8 mouse cellular contexts compared by ENCODE assay signal in genomic region chr6:88065116-88065515, GRCm38 (mm10). TPM values are rescaled to one million over a fixed set of nuclear protein-coding genes. Genes with fewer than 3 reads are reported as not detected.
DNase-seq lines count a peak whose midpoint lies in the region; ATAC-seq and TF ChIP-seq lines count a peak whose summit lies in the region.

No protein-coding gene starts in this region.

- H3K27ac ChIP-seq in liver, embryonic 12.5 days = no peak overlapping the region
- peak overlapping the region; percentile 80 for H3K27ac ChIP-seq in heart, postnatal 0 days (ENCODE audit: low read depth)
- peak overlapping the region; percentile 65 for H3K27ac ChIP-seq in liver, embryonic 16.5 days (ENCODE audit: low read length)
- no peak overlapping the region; the same call in 1 of the 2 replicates for H3K27ac ChIP-seq in intestine, embryonic 16.5 days (ENCODE audit: low read length)

- no peak for ATAC-seq in liver, embryonic 12.5 days
- ATAC-seq in heart, postnatal 0 days (ENCODE audit: insufficient read depth, low read depth) = peak; percentile 24; the same call in 1 of the 2 replicates
- no peak for ATAC-seq in liver, embryonic 16.5 days (ENCODE audit: low read depth)
- ATAC-seq in intestine, embryonic 16.5 days = no peak

- no peak for TF ChIP-seq CTCF in heart, postnatal 0 days (IDR thresholded peaks at IDR 0.05; ENCODE audit: low read depth)

- no peaks in the 10 kb centered on the region for H3K4me1 ChIP-seq in liver, embryonic 12.5 days
- H3K4me1 ChIP-seq in heart, postnatal 0 days (ENCODE audit: control insufficient read depth, insufficient read depth) = peaks cover 6% of the 10 kb centered on the region; the same call in 1 of the 2 replicates
- peaks cover 9% of the 10 kb centered on the region for H3K4me1 ChIP-seq in liver, embryonic 16.5 days (ENCODE audit: control insufficient read depth, low read depth, low read length)
- no peaks in the 10 kb centered on the region for H3K4me1 ChIP-seq in intestine, embryonic 16.5 days (ENCODE audit: control insufficient read depth, insufficient read depth, low read length)

- no peak overlapping the region for H3K4me2 ChIP-seq in liver, embryonic 12.5 days
- no peak overlapping the region for H3K4me2 ChIP-seq in heart, postnatal 0 days (ENCODE audit: low read depth, low read length)
- no peak overlapping the region for H3K4me2 ChIP-seq in liver, embryonic 16.5 days (ENCODE audit: low read depth, low read length)
- no peak overlapping the region for H3K4me2 ChIP-seq in intestine, embryonic 16.5 days (ENCODE audit: low read depth, low read length)

- H3K4me3 ChIP-seq in liver, embryonic 12.5 days = no peak overlapping the region
- H3K4me3 ChIP-seq in heart, postnatal 0 days (ENCODE audit: low read depth, low read length) = no peak overlapping the region
- no peak overlapping the region for H3K4me3 ChIP-seq in liver, embryonic 16.5 days (ENCODE audit: low read depth, low read length)
- H3K4me3 ChIP-seq in intestine, embryonic 16.5 days (ENCODE audit: low read length) = no peak overlapping the region

- TF ChIP-seq EP300 in heart, postnatal 0 days (IDR thresholded peaks at IDR 0.05; ENCODE audit: low read depth) = no peak

- no peaks in the 10 kb centered on the region for H3K9me3 ChIP-seq in liver, embryonic 12.5 days (replicated peaks)
- H3K9me3 ChIP-seq in heart, postnatal 0 days (replicated peaks; ENCODE audit: control insufficient read depth, low read length) = no peaks in the 10 kb centered on the region
- no peaks in the 10 kb centered on the region for H3K9me3 ChIP-seq in liver, embryonic 16.5 days (replicated peaks; ENCODE audit: control insufficient read depth, low read length)
- H3K9me3 ChIP-seq in intestine, embryonic 16.5 days (ENCODE audit: control insufficient read depth, low read length) = no peaks in the 10 kb centered on the region

- no peaks in the 10 kb centered on the region for H3K36me3 ChIP-seq in liver, embryonic 12.5 days
- no peaks in the 10 kb centered on the region for H3K36me3 ChIP-seq in heart, postnatal 0 days (replicated peaks; ENCODE audit: control insufficient read depth, insufficient read depth, low read length)
- no peaks in the 10 kb centered on the region for H3K36me3 ChIP-seq in liver, embryonic 16.5 days (ENCODE audit: control insufficient read depth, insufficient read depth)
- no peaks in the 10 kb centered on the region for H3K36me3 ChIP-seq in intestine, embryonic 16.5 days (ENCODE audit: control insufficient read depth, insufficient read depth, low read length)

- whole genome bisulfite sequencing in liver, embryonic 12.5 days (ENCODE audit: insufficient replicate concordance) = 27% methylated on average over 4 of the region's 4 CpGs
- 22% methylated on average over 4 of the region's 4 CpGs for WGBS in heart, postnatal 0 days
- WGBS in liver, embryonic 16.5 days (ENCODE audit: insufficient replicate concordance) = 13% methylated on average over 4 of the region's 4 CpGs
- WGBS in intestine, embryonic 16.5 days = 45% methylated on average over 4 of the region's 4 CpGs

- H3K27me3 ChIP-seq in liver, embryonic 12.5 days (replicated peaks) = no peaks in the 10 kb centered on the region
- H3K27me3 ChIP-seq in heart, postnatal 0 days (ENCODE audit: control insufficient read depth, insufficient read depth, low read length) = no peaks in the 10 kb centered on the region
- no peaks in the 10 kb centered on the region for H3K27me3 ChIP-seq in liver, embryonic 16.5 days (ENCODE audit: control insufficient read depth, insufficient read depth, low read depth, low read length)
- no peaks in the 10 kb centered on the region for H3K27me3 ChIP-seq in intestine, embryonic 16.5 days (replicated peaks; ENCODE audit: control insufficient read depth, insufficient read depth, low read length)

- peak; percentile 19 for DNase-seq in liver
- DNase-seq in adrenal gland, postnatal 36 days = peak; percentile 59 to 73
- peak; percentile 45 for DNase-seq in heart, postnatal 0 days (ENCODE audit: low spot score)
- no peak for DNase-seq in thymus, postnatal 10 days (ENCODE audit: low spot score in 2 of 2)
- no peak for DNase-seq in cerebellum, postnatal 4 days (ENCODE audit: low spot score in 2 of 2)

- H3K9ac ChIP-seq in liver, embryonic 12.5 days = no peak overlapping the region
- no peak overlapping the region for H3K9ac ChIP-seq in heart, postnatal 0 days (replicated peaks; ENCODE audit: low read depth, low read length)
- no peak overlapping the region for H3K9ac ChIP-seq in liver, embryonic 16.5 days (ENCODE audit: low read depth, low read length)
- H3K9ac ChIP-seq in intestine, embryonic 16.5 days (ENCODE audit: low read depth, low read length) = no peak overlapping the region

RNA-seq across cellular contexts. Expression of gene Rpn1, which starts 19.2 kb away (rescaled TPM):
- 241 and 253 TPM in 2 replicates for polyA plus RNA-seq in liver, embryonic 12.5 days (2016; fragmentation: Nextera tagmentation; extraction: Ambion mirVana)
- 100 to 1,000 TPM; 255 to 268 TPM for total RNA-seq in adrenal gland, postnatal 36 days (2021)
- total RNA-seq in heart, postnatal 0 days (2014; rRNA removed; ENCODE audit: low replicate concordance) = 120 and 133 TPM in 2 replicates
- 99.0 and 104 TPM in 2 replicates for polyA plus RNA-seq in heart, postnatal 0 days (2015; fragmentation: Nextera tagmentation; extraction: Ambion mirVana)
- polyA plus RNA-seq in liver, embryonic 16.5 days (2015; fragmentation: Nextera tagmentation; extraction: Ambion mirVana) = 173 and 183 TPM in 2 replicates
- 453 and 462 TPM in 2 replicates for polyA plus RNA-seq in intestine, embryonic 16.5 days (2015; fragmentation: Nextera tagmentation; extraction: Ambion mirVana)

RNA-seq across cellular contexts. Expression of gene Rab7, which starts 20.0 kb away (rescaled TPM):
- polyA plus RNA-seq in liver, embryonic 12.5 days (2016; fragmentation: Nextera tagmentation; extraction: Ambion mirVana) = 134 and 135 TPM in 2 replicates
- total RNA-seq in adrenal gland, postnatal 36 days (2021) = 100 to 1,000 TPM; 311 to 361 TPM
- 62.7 and 90.1 TPM in 2 replicates for total RNA-seq in heart, postnatal 0 days (2014; rRNA removed; ENCODE audit: low replicate concordance)
- 193 and 196 TPM in 2 replicates for polyA plus RNA-seq in heart, postnatal 0 days (2015; fragmentation: Nextera tagmentation; extraction: Ambion mirVana)
- 112 and 113 TPM in 2 replicates for polyA plus RNA-seq in liver, embryonic 16.5 days (2015; fragmentation: Nextera tagmentation; extraction: Ambion mirVana)
- 286 and 289 TPM in 2 replicates for polyA plus RNA-seq in intestine, embryonic 16.5 days (2015; fragmentation: Nextera tagmentation; extraction: Ambion mirVana)

Comparison
In these comparisons a context has a peak if more than half of its experiments do, and no peak if none do; other contexts are left out.
1. H3K27ac ChIP-seq: peak in heart, postnatal 0 days (single experiment) and liver, embryonic 16.5 days (single experiment); none in liver, embryonic 12.5 days (single experiment) and intestine, embryonic 16.5 days (single experiment).
2. DNase-seq: peak in liver (single experiment), adrenal gland, postnatal 36 days (2 of 2) and heart, postnatal 0 days (single experiment); none in thymus, postnatal 10 days (0 of 2) and cerebellum, postnatal 4 days (0 of 2).